Mouse (Mus musculus): ENCODE results near the gene Aspg.

DNA sequence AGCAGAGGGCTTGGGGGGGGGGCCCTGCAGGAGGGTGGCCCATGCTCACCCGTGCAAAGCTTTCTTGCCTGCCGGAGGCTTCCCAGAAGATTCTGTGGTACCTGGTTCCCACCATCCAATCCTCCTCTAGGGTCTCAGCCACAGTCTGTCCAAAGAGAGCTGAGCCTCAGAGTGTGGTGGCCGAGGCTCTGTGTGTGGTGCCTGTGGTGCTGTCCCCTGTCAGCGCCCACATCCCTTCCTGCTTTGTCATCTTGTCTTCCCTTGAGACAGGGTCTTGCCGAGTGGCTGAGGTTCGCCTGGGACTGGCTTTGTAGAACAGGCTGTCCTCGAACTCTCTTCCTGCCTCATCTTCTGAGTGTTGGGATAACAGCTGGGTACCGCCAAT is 9.8 kb upstream of the Aspg start:
- no peak for TF ChIP-seq GATA1 (IDR thresholded peaks at IDR 0.05; ENCODE audit: borderline replicate concordance, low read length)
- TF ChIP-seq FLI1 (IDR thresholded peaks at IDR 0.05; ENCODE audit: low read length) = no peak

All from megakaryocyte, embryonic 14.5 days (primary cell).